Mouse (Mus musculus): Measurements from ENCODE around the gene Krt17. TPM values are rescaled to one million over a fixed set of nuclear protein-coding genes. Genes with fewer than 3 reads are reported as not detected.
"Not testable (repeated sequence)": the region's sequence is repeated elsewhere in the genome, so short reads cannot be mapped to it uniquely, and the experiment has no call there.

Krt17 gene
- 3.2 and 8.5 TPM in 2 replicates for total RNA-seq (2012; rRNA removed)

DNA sequence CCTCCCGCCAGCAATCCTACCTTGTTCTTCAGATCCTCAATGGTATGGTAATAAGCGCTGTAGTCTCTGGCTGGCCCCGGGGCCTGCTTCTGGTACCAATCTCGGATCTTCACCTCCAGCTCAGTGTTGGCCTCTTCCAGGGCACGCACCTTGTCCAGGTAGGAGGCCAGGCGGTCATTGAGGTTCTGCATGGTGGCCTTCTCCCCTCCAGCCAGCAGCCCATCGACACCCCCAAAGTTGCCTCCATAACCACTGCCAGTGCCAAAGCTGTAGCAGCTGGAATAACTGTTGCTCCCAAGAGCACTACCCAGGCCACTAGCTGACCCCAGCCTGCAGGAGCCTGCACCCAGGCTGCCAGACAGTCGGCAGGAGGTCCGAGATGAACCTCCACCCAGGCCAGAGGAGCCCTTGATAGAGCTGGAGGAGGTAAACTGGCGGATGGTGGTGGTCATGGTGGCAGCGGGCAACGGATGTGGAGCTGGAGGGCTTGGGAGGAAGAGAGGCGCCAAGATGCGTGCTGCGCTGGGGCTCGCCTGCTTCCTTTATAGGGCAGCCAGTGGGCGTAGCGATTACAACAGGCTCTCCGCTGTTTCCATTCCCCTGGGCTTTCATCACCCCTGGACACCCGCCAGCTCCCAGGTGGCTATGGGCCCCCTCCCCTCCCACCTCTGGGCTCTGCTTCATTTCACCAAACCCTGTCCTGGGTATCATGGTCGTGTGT, at the start of gene Krt17:
Krt17 (minus strand) TSS at position 516 of the 721 bp plus-strand sequence.
- H3K4me3 ChIP-seq (ENCODE audit: insufficient read depth in 1 of 2, low read depth in 1 of 2, low read length in 2 of 2, poor library complexity in 1 of 2, severe bottlenecking in 1 of 2) = peak within 1 kb of the TSS; percentile 8 to 35; a peak in 1 of 4 replicates
- H3K27ac ChIP-seq (ENCODE audit: insufficient read depth, low read depth, low read length, poor library complexity, severe bottlenecking) = peak within 1 kb of the TSS; percentile 37; the same call in 1 of the 2 replicates
- TF ChIP-seq ZNF384 (IDR thresholded peaks at IDR 0.05; ENCODE audit: low read depth, low read length) (no peak), MAFK (IDR thresholded peaks at IDR 0.05; ENCODE audit: insufficient read depth, low read depth, low read length) (no peak), HCFC1 (IDR thresholded peaks at IDR 0.05; ENCODE audit: borderline replicate concordance, insufficient read depth, low read length) (no peak), CHD2 (IDR thresholded peaks at IDR 0.05; ENCODE audit: low read depth, low read length) (no peak), ZC3H11A (IDR thresholded peaks at IDR 0.05; ENCODE audit: borderline replicate concordance, low read depth, low read length) (no peak)
- DNase-seq (ENCODE audit: low read depth, low spot score) = no peak
- no peak within 1 kb of the TSS for H3K9ac ChIP-seq (ENCODE audit: insufficient read depth, low read depth, low read length, poor library complexity, severe bottlenecking)
- in situ Hi-C loops (cut with MboI; ENCODE audit: low sequenced_read_pairs in 2 of 2, unreplicated experiment in 2 of 2) = no loop called here
- peaks cover 13 to 35% of the 10 kb centered on the region in 2 experiments for H3K4me1 ChIP-seq (ENCODE audit: control insufficient read depth in 2 of 2, insufficient read depth in 2 of 2, low read length in 2 of 2, poor library complexity in 1 of 2)
- H3K9me3 ChIP-seq (ENCODE audit: control insufficient read depth, insufficient read depth, low read depth, low read length) = no peaks in the 10 kb centered on the region
- H3K36me3 ChIP-seq (ENCODE audit: control insufficient read depth, insufficient read depth, low read length, poor library complexity, severe bottlenecking) = no peaks in the 10 kb centered on the region

DNA sequence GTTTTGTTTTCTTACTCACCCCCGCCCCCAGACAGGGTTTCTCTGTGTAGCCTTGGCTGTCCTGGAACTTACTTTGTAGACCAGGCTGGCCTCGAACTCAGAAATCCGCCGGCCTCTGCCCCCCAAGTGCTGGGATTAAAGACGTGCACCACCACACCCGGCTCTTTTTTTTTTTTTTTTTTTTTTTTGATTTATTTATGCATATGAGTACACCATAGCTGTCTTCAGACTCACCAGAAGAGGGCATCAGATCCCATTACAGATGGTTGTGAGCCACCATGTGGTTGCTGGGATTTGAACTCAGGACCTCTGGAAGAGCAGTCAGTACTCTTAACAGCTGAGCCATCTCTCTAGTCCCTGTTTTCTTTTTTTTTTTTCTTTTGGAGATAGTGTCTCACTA, 47.8 kb upstream of the Krt17 start:
- DNase-seq (ENCODE audit: low read depth, low spot score); H3K36me3 ChIP-seq (ENCODE audit: control insufficient read depth, insufficient read depth, low read length, poor library complexity, severe bottlenecking); H3K9ac ChIP-seq (ENCODE audit: insufficient read depth, low read depth, low read length, poor library complexity, severe bottlenecking); in situ Hi-C loops (cut with MboI; ENCODE audit: low sequenced_read_pairs in 2 of 2, unreplicated experiment in 2 of 2); H3K9me3 ChIP-seq (ENCODE audit: control insufficient read depth, insufficient read depth, low read depth, low read length); H3K4me3 ChIP-seq (ENCODE audit: insufficient read depth in 1 of 2, low read depth in 1 of 2, low read length in 2 of 2, poor library complexity in 1 of 2, severe bottlenecking in 1 of 2); H3K27ac ChIP-seq (ENCODE audit: insufficient read depth, low read depth, low read length, poor library complexity, severe bottlenecking): not testable (repeated sequence)
- peaks cover 0 to 15% of the 10 kb centered on the region in 2 experiments; a peak in 3 of 4 replicates for H3K4me1 ChIP-seq (ENCODE audit: control insufficient read depth in 2 of 2, insufficient read depth in 2 of 2, low read length in 2 of 2, poor library complexity in 1 of 2)
- TF ChIP-seq ZNF384 (IDR thresholded peaks at IDR 0.05; ENCODE audit: low read depth, low read length) = peak; percentile 76; the same call in 1 of the 2 replicates

DNA sequence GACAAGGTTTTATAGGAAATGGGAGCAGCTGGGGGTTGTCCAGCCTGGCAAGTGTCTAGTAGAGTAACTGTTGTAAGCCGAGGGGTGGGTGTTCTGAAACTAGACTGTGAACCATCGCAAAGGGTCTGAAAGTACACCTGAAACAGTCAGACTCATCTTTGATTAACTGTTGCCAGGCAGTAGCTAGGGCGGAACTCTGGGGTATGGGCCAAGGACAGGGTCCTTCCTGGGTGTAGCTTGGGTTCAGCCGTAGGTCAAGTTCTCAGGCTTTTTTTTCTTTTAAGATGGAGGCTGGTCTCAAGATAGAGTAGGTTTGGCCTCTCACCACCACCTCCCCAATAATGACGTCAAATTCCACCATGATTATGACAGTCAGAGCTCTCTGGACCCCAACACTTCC, 47.1 kb upstream of the Krt17 start:
- peaks cover 0 to 11% of the 10 kb centered on the region in 2 experiments; a peak in 3 of 4 replicates for H3K4me1 ChIP-seq (ENCODE audit: control insufficient read depth in 2 of 2, insufficient read depth in 2 of 2, low read length in 2 of 2, poor library complexity in 1 of 2)
- no peak for DNase-seq (ENCODE audit: low read depth, low spot score)
- no peak overlapping the region for H3K4me3 ChIP-seq (ENCODE audit: insufficient read depth in 1 of 2, low read depth in 1 of 2, low read length in 2 of 2, poor library complexity in 1 of 2, severe bottlenecking in 1 of 2)
- H3K27ac ChIP-seq (ENCODE audit: insufficient read depth, low read depth, low read length, poor library complexity, severe bottlenecking) = peak overlapping the region; percentile 42; the same call in 1 of the 2 replicates
- no peak overlapping the region for H3K9ac ChIP-seq (ENCODE audit: insufficient read depth, low read depth, low read length, poor library complexity, severe bottlenecking)
- in situ Hi-C loops (cut with MboI; ENCODE audit: low sequenced_read_pairs in 2 of 2, unreplicated experiment in 2 of 2) = no loop called here
- no peaks in the 10 kb centered on the region for H3K9me3 ChIP-seq (ENCODE audit: control insufficient read depth, insufficient read depth, low read depth, low read length)
- no peaks in the 10 kb centered on the region for H3K36me3 ChIP-seq (ENCODE audit: control insufficient read depth, insufficient read depth, low read length, poor library complexity, severe bottlenecking)
- TF ChIP-seq HCFC1 (IDR thresholded peaks at IDR 0.05; ENCODE audit: borderline replicate concordance, insufficient read depth, low read length) = no peak
- TF ChIP-seq ZNF384 (IDR thresholded peaks at IDR 0.05; ENCODE audit: low read depth, low read length) = peak; percentile 52; the same call in 1 of the 2 replicates
- no peak for TF ChIP-seq CHD2 (IDR thresholded peaks at IDR 0.05; ENCODE audit: low read depth, low read length)
- no peak for TF ChIP-seq ZC3H11A (IDR thresholded peaks at IDR 0.05; ENCODE audit: borderline replicate concordance, low read depth, low read length)
- no peak for TF ChIP-seq MAFK (IDR thresholded peaks at IDR 0.05; ENCODE audit: insufficient read depth, low read depth, low read length)

DNA sequence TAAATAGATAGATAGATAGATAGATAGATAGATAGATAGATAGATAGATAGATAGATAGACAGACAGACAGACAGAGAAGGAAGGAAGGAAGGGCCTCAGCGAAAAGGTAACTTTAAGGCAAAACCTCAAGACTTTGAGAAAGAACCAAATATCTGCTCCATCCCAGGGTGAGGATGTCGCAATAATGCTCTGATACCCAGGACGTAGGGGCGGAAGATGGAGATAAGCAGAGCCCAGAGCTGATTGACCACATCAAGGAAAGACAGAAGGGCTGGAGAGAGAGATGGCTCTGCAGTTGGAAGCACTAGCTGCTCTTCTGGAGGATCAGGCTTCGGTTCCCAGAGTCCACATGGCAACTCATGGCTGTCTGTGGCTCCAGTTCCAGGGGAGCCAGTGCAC, 40.5 kb upstream of the Krt17 start:
- no peak overlapping the region for H3K4me3 ChIP-seq (ENCODE audit: insufficient read depth in 1 of 2, low read depth in 1 of 2, low read length in 2 of 2, poor library complexity in 1 of 2, severe bottlenecking in 1 of 2)
- peaks cover 0 to 4% of the 10 kb centered on the region in 2 experiments; a peak in 2 of 4 replicates for H3K4me1 ChIP-seq (ENCODE audit: control insufficient read depth in 2 of 2, insufficient read depth in 2 of 2, low read length in 2 of 2, poor library complexity in 1 of 2)
- no peaks in the 10 kb centered on the region for H3K36me3 ChIP-seq (ENCODE audit: control insufficient read depth, insufficient read depth, low read length, poor library complexity, severe bottlenecking)
- no peak for DNase-seq (ENCODE audit: low read depth, low spot score)
- in situ Hi-C loops (cut with MboI; ENCODE audit: low sequenced_read_pairs in 2 of 2, unreplicated experiment in 2 of 2) = no loop called here
- H3K9me3 ChIP-seq (ENCODE audit: control insufficient read depth, insufficient read depth, low read depth, low read length) = no peaks in the 10 kb centered on the region
- TF ChIP-seq MAFK (IDR thresholded peaks at IDR 0.05; ENCODE audit: insufficient read depth, low read depth, low read length) (no peak), ZNF384 (IDR thresholded peaks at IDR 0.05; ENCODE audit: low read depth, low read length) (no peak), CHD2 (IDR thresholded peaks at IDR 0.05; ENCODE audit: low read depth, low read length) (no peak), HCFC1 (IDR thresholded peaks at IDR 0.05; ENCODE audit: borderline replicate concordance, insufficient read depth, low read length) (no peak), ZC3H11A (IDR thresholded peaks at IDR 0.05; ENCODE audit: borderline replicate concordance, low read depth, low read length) (no peak)
- H3K9ac ChIP-seq (ENCODE audit: insufficient read depth, low read depth, low read length, poor library complexity, severe bottlenecking) = no peak overlapping the region
- no peak overlapping the region for H3K27ac ChIP-seq (ENCODE audit: insufficient read depth, low read depth, low read length, poor library complexity, severe bottlenecking)

Measured in ES-E14 (cell line).